Mouse (Mus musculus) olfactory bulb, adult 2 months (tissue): ENCODE data around the gene Gm49405.

Source experiments
- CTCF ChIP-seq: fragments of 200-500 bp; IDR thresholded peaks from 2 replicates; pipeline ENCODE4 v1.5.1; 2012; ENCODE audit warnings: low read depth, mild to moderate bottlenecking, low read length, moderate library complexity; ENCODE audit not compliant: insufficient read depth
- POLR2A ChIP-seq: fragments of 200-500 bp; IDR thresholded peaks from 2 replicates; pipeline ENCODE4 v1.6.1; 2012; ENCODE audit warnings: mild to moderate bottlenecking, low read depth, low read length, moderate library complexity; ENCODE audit not compliant: insufficient read depth

DNA sequence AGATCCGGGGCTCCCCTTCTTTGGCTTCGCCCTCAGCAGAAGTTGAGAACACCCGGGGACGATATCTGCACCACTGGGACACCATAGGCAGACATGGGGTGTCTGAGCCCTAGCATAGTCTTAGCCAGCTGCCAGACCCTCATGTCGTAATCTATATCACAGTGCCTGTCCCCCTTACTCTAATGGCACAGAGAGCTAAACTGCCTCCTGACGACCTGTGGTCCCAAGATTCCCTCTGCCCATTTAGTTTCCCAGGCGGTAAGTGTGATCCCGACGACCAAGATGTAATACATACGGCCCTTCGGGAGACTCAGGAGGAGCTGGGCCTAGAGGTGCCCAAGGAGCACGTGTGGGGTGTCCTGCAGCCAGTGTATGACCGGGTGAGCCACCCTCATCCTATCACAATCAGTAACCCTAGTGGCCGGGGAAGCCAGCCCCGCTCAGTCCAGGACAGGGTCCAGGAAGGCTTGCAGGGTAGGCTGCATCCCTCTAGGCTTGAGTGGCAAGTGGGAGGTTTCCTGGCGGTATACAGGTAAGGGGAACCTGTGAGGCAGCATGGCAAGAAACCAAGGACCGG lies 611 bp downstream of the Gm49405 start:
- TF ChIP-seq CTCF = no peak
- TF ChIP-seq POLR2A = no peak
